Mouse (Mus musculus) adrenal gland, postnatal 10 days (tissue): ENCODE measurements around the gene Fsd1l. TPM values are rescaled to one million over a fixed set of nuclear protein-coding genes. Genes with fewer than 3 reads are reported as not detected.
"Not testable (repeated sequence)": the region's sequence is repeated elsewhere in the genome, so short reads cannot be mapped to it uniquely, and the experiment has no call there.

ENCODE experiments used
- DNase-seq: peaks from one replicate; pipeline ENCODE4 v3.0.0; 2021; ENCODE audit warnings: mixed read lengths
- total RNA-seq, 2 experiments: library from RNA; stranded (reverse); gene quantifications; 2 replicates each; pipeline ENCODE4 v1.2.3; 2021

The Fsd1l gene
- total RNA-seq, 2 experiments from 2014 or later: 9.5 to 15.9 TPM

- peak; percentile 24 for DNase-seq
Measured at GRCm38 (mm10) chr4:53628924-53629323, 2.3 kb upstream of the Fsd1l start.

- no peak for DNase-seq
Measured at GRCm38 (mm10) chr4:53630963-53631315, 332 bp upstream of the Fsd1l start.

- no peak for DNase-seq
Measured at GRCm38 (mm10) chr4:53632011-53632349, 709 bp downstream of the Fsd1l start.

GRCm38 (mm10) chr4:53635336-53635735 lies 4.1 kb downstream of the Fsd1l start:
- no peak for DNase-seq

GRCm38 (mm10) chr4:53637269-53637909 lies 6.1 kb downstream of the Fsd1l start:
- peak; percentile 12 for DNase-seq

- DNase-seq: no peak
Measured at GRCm38 (mm10) chr4:53638549-53639123, 7.4 kb downstream of the Fsd1l start.

GRCm38 (mm10) chr4:53658029-53658428 lies 26.8 kb downstream of the Fsd1l start:
- no peak for DNase-seq

GRCm38 (mm10) chr4:53660711-53661110 lies 29.4 kb downstream of the Fsd1l start:
- DNase-seq: no peak

GRCm38 (mm10) chr4:53682092-53682491 lies 50.8 kb downstream of the Fsd1l start:
- DNase-seq: no peak

GRCm38 (mm10) chr4:53688965-53689364 lies 57.7 kb downstream of the Fsd1l start:
- no peak for DNase-seq

GRCm38 (mm10) chr4:53691418-53691817 lies 60.1 kb downstream of the Fsd1l start:
- DNase-seq: no peak

GRCm38 (mm10) chr4:53709166-53709565 lies 77.9 kb downstream of the Fsd1l start:
- DNase-seq: not testable (repeated sequence)

GRCm38 (mm10) chr4:53710021-53710420 lies 78.8 kb downstream of the Fsd1l start:
- no peak for DNase-seq

GRCm38 (mm10) chr4:53710555-53711328 lies 79.5 kb downstream of the Fsd1l start:
- DNase-seq: no peak

- no peak for DNase-seq
Measured at GRCm38 (mm10) chr4:53713704-53714050, 82.4 kb downstream of the Fsd1l start, which contains the start of gene Fktn. Gene Fktn, plus strand, starts transcription at chr4:53713998.

- peak; percentile 93 for DNase-seq
Measured at GRCm38 (mm10) chr4:53714051-53714814, 83.0 kb downstream of the Fsd1l start.

GRCm38 (mm10) chr4:53715977-53716376 lies 84.7 kb downstream of the Fsd1l start:
- DNase-seq: peak; percentile 38

GRCm38 (mm10) chr4:53717546-53717945 lies 86.3 kb downstream of the Fsd1l start:
- DNase-seq: no peak

- peak; percentile 19 for DNase-seq
Measured at GRCm38 (mm10) chr4:53718261-53718660, 87.0 kb downstream of the Fsd1l start.

- DNase-seq: no peak
Measured at GRCm38 (mm10) chr4:53722506-53722905, 91.2 kb downstream of the Fsd1l start.

GRCm38 (mm10) chr4:53726100-53726499 lies 94.8 kb downstream of the Fsd1l start:
- not testable (repeated sequence) for DNase-seq

GRCm38 (mm10) chr4:53728121-53728520 lies 96.8 kb downstream of the Fsd1l start:
- no peak for DNase-seq
